Mouse (Mus musculus) ES-Bruce4 (cell line): Measurements from ENCODE around the gene Rln1. TPM values are rescaled to one million over a fixed set of nuclear protein-coding genes. Genes with fewer than 3 reads are reported as not detected.

Experiments
- H3K27ac ChIP-seq: 2 replicates; pipeline ENCODE4 v1.5.1; 2012; ENCODE audit warnings: low read length, inconsistent platforms; ENCODE audit not compliant: insufficient read depth
- H3K27me3 ChIP-seq: 2 replicates; pipeline ENCODE4 v1.6.1; 2012; ENCODE audit warnings: mild to moderate bottlenecking, low read length, inconsistent platforms; ENCODE audit not compliant: control insufficient read depth, poor library complexity, insufficient read depth, severe bottlenecking
- H3K36me3 ChIP-seq: 2 replicates; pipeline ENCODE4 v1.6.1; 2012; ENCODE audit warnings: inconsistent platforms, mild to moderate bottlenecking, low read length, moderate library complexity; ENCODE audit not compliant: control insufficient read depth, poor library complexity, insufficient read depth, severe bottlenecking
- H3K4me1 ChIP-seq: one replicate; pipeline ENCODE4 v1.8.1; 2011; ENCODE audit warnings: low read length; ENCODE audit not compliant: control insufficient read depth, insufficient read depth
- H3K4me3 ChIP-seq: 2 replicates; pipeline ENCODE4 v1.5.1; 2011; ENCODE audit warnings: low read depth, mild to moderate bottlenecking, low read length
- H3K9ac ChIP-seq: 2 replicates; pipeline ENCODE4 v1.6.1; 2012; ENCODE audit warnings: low read depth, mild to moderate bottlenecking, inconsistent platforms; ENCODE audit not compliant: poor library complexity, severe bottlenecking
- H3K9me3 ChIP-seq: replicated peaks from 2 replicates; pipeline ENCODE4 v1.6.1; 2012; ENCODE audit warnings: mild to moderate bottlenecking, low read length, inconsistent platforms; ENCODE audit not compliant: control insufficient read depth, poor library complexity, insufficient read depth, severe bottlenecking
- CTCF ChIP-seq: IDR thresholded peaks from one replicate; pipeline ENCODE4 v1.8.1; 2011; ENCODE audit warnings: low read depth, low read length
- EP300 ChIP-seq: IDR thresholded peaks from 2 replicates; pipeline ENCODE4 v1.6.1; 2011; ENCODE audit warnings: low read depth, low read length; ENCODE audit not compliant: insufficient read depth
- POLR2A ChIP-seq: IDR thresholded peaks from one replicate; pipeline ENCODE4 v1.8.1; 2011; ENCODE audit warnings: low read length; ENCODE audit not compliant: insufficient read depth
- polyA plus RNA-seq: library from polyadenylated mRNA; stranded (reverse); fragments of >200 nt; gene quantifications from 2 replicates; pipeline ENCODE4 v1.2.4, GENCODE M21; 2011; ENCODE audit warnings: low read depth; ENCODE audit not compliant: missing spikeins, insufficient read depth, insufficient read length

Rln1 gene
- polyA plus RNA-seq, 1 experiment: 2.0 TPM

GRCm38 (mm10) chr19:29363557-29363956 is 29.1 kb upstream of the Rln1 start:
- H3K27me3 ChIP-seq: no peaks in the 10 kb centered on the region
- no peak overlapping the region for H3K4me3 ChIP-seq
- no peaks in the 10 kb centered on the region for H3K4me1 ChIP-seq
- H3K27ac ChIP-seq: no peak overlapping the region
- H3K9ac ChIP-seq: no peak overlapping the region
- no peaks in the 10 kb centered on the region for H3K9me3 ChIP-seq
- no peaks in the 10 kb centered on the region for H3K36me3 ChIP-seq
- TF ChIP-seq EP300: no peak
- no peak for TF ChIP-seq CTCF
- TF ChIP-seq POLR2A: no peak

- Histone ChIP-seq H3K9me3 (no peaks in the 10 kb centered on the region), H3K27me3 (no peaks in the 10 kb centered on the region), H3K4me3 (peak overlapping the region; percentile 54), H3K36me3 (no peaks in the 10 kb centered on the region), H3K27ac (no peak overlapping the region), H3K9ac (no peak overlapping the region), H3K4me1 (no peaks in the 10 kb centered on the region)
- TF ChIP-seq EP300 (no peak), CTCF (no peak)
These were observed 27.9 kb upstream of the Rln1 start for GRCm38 (mm10) chr19:29362173-29362930.

GRCm38 (mm10) chr19:29361468-29362130 is 27.1 kb upstream of the Rln1 start:
- Histone ChIP-seq H3K9me3 (no peaks in the 10 kb centered on the region), H3K27ac (no peak overlapping the region), H3K9ac (peak overlapping the region; percentile 2; the same call in 1 of the 2 replicates), H3K4me1 (no peaks in the 10 kb centered on the region), H3K36me3 (no peaks in the 10 kb centered on the region), H3K27me3 (no peaks in the 10 kb centered on the region), H3K4me3 (peak overlapping the region; percentile 58)
- no peak for TF ChIP-seq EP300
- no peak for TF ChIP-seq POLR2A
- TF ChIP-seq CTCF: no peak

GRCm38 (mm10) chr19:29360251-29360650 is 25.8 kb upstream of the Rln1 start:
- TF ChIP-seq CTCF: no peak
- no peak for TF ChIP-seq EP300
- TF ChIP-seq POLR2A: no peak
- H3K4me3 ChIP-seq: no peak overlapping the region
- no peak overlapping the region for H3K9ac ChIP-seq
- H3K36me3 ChIP-seq: no peaks in the 10 kb centered on the region
- no peaks in the 10 kb centered on the region for H3K27me3 ChIP-seq
- no peak overlapping the region for H3K27ac ChIP-seq
- H3K4me1 ChIP-seq: no peaks in the 10 kb centered on the region
- H3K9me3 ChIP-seq: no peaks in the 10 kb centered on the region

- Histone ChIP-seq H3K27ac (no peak overlapping the region), H3K27me3 (no peaks in the 10 kb centered on the region), H3K36me3 (no peaks in the 10 kb centered on the region), H3K4me3 (no peak overlapping the region), H3K9me3 (no peaks in the 10 kb centered on the region), H3K9ac (no peak overlapping the region), H3K4me1 (no peaks in the 10 kb centered on the region)
- no peak for TF ChIP-seq POLR2A
These were observed 21.8 kb upstream of the Rln1 start for GRCm38 (mm10) chr19:29356281-29356680.
